Mouse (Mus musculus): ENCODE results near the gene Sesn1. TPM values are rescaled to one million over a fixed set of nuclear protein-coding genes. Genes with fewer than 3 reads are reported as not detected.
A peak's percentile ranks its signal among the peaks of the same experiment; 100 is the strongest.

Sesn1 gene
- polyA plus RNA-seq, 1 experiment from 2014 or later: 41.2 TPM

DNA sequence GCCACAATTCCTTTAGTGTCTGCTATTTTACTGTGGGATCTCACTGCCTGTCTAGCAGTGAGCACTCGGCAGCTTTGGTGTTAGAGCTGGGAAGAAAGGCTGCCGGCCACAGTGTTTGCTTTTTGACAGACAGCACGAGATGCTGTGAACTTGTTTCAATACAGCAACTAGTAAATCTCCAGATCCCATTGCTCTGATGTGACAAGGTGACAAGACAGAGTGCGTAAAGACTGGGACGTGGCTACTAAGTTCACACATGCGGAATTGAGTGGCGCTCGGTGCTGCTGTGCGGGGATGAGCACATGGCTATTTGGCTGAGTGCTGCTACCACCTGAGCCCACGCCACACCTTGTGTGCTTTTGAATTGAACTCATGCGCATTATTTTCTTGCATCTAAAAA, 97.7 kb downstream of the Sesn1 start:
- Histone ChIP-seq H3K9ac (ENCODE audit: low read depth, low read length) (no peak overlapping the region), H3K27me3 (replicated peaks; ENCODE audit: control insufficient read depth, insufficient read depth, low read length) (no peaks in the 10 kb centered on the region), H3K4me1 (ENCODE audit: control insufficient read depth, insufficient read depth, low read depth, low read length) (no peaks in the 10 kb centered on the region), H3K4me2 (ENCODE audit: low read length) (no peak overlapping the region), H3K27ac (ENCODE audit: low read depth, low read length) (no peak overlapping the region), H3K36me3 (ENCODE audit: control insufficient read depth, insufficient read depth, low read length) (peaks cover 28% of the 10 kb centered on the region), H3K4me3 (ENCODE audit: low read length) (no peak overlapping the region), H3K9me3 (ENCODE audit: control insufficient read depth, low read length) (no peaks in the 10 kb centered on the region)
- WGBS: 68% methylated on average over 11 of the region's 11 CpGs
- no peak for ATAC-seq

DNA sequence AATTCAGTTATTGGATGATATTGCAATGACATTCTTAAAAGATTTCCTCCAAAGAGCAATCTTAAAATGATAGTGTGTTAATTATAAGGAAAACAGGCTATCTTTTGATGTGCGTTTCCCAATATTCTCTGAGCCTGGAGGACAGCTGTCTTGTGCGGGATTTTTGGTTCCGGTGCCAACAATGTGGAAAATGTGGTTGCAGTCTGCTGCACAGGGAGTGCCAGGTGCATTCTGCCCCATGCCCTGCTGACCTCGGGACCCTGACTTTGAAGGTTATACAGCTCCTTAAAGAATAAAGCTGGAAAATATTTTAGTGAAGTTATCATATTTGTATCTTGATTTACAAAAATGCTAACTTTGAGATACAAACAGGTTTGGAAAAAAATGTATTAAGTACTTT, 98.2 kb downstream of the Sesn1 start:
- H3K36me3 ChIP-seq (ENCODE audit: control insufficient read depth, insufficient read depth, low read length): peaks cover 27% of the 10 kb centered on the region
- no peak for ATAC-seq

DNA sequence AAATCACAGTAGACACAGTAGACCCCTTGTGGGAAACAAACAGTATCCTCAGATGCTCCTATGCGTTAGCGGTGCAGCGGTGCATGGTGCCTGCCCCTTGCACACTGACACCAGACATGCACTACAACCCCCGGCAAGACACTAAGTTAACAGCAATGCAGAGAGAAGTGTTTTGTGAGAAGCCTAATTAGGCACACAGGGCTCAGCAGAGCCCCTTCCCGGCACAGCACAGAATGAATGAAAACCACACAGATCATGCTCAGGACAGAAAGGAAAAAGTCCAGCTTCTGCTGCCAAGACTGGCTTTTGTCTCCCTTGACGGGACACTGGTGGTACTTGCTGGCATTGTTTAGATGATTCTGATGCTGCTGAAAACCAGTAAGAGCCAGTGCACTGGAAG, 99.2 kb downstream of the Sesn1 start:
- H3K4me2 ChIP-seq (ENCODE audit: low read length): no peak overlapping the region
- H3K9me3 ChIP-seq (ENCODE audit: control insufficient read depth, low read length): no peaks in the 10 kb centered on the region
- 44% methylated on average over 6 of the region's 6 CpGs for WGBS
- H3K27me3 ChIP-seq (replicated peaks; ENCODE audit: control insufficient read depth, insufficient read depth, low read length): no peaks in the 10 kb centered on the region
- no peak overlapping the region for H3K4me3 ChIP-seq (ENCODE audit: low read length)
- no peak overlapping the region for H3K9ac ChIP-seq (ENCODE audit: low read depth, low read length)
- H3K4me1 ChIP-seq (ENCODE audit: control insufficient read depth, insufficient read depth, low read depth, low read length): no peaks in the 10 kb centered on the region
- peaks cover 22% of the 10 kb centered on the region for H3K36me3 ChIP-seq (ENCODE audit: control insufficient read depth, insufficient read depth, low read length)
- peak; percentile 61 for ATAC-seq
- no peak overlapping the region for H3K27ac ChIP-seq (ENCODE audit: low read depth, low read length)

More for the DNA sequence above, 98.2 kb downstream of the Sesn1 start:
- Histone ChIP-seq H3K4me1 (ENCODE audit: control insufficient read depth, insufficient read depth, low read depth, low read length) (no peaks in the 10 kb centered on the region), H3K9ac (ENCODE audit: low read depth, low read length) (no peak overlapping the region), H3K9me3 (ENCODE audit: control insufficient read depth, low read length) (no peaks in the 10 kb centered on the region), H3K4me3 (ENCODE audit: low read length) (no peak overlapping the region), H3K27me3 (replicated peaks; ENCODE audit: control insufficient read depth, insufficient read depth, low read length) (no peaks in the 10 kb centered on the region), H3K27ac (ENCODE audit: low read depth, low read length) (no peak overlapping the region), H3K4me2 (ENCODE audit: low read length) (no peak overlapping the region)
- 68% methylated on average over 4 of the region's 4 CpGs for WGBS

DNA sequence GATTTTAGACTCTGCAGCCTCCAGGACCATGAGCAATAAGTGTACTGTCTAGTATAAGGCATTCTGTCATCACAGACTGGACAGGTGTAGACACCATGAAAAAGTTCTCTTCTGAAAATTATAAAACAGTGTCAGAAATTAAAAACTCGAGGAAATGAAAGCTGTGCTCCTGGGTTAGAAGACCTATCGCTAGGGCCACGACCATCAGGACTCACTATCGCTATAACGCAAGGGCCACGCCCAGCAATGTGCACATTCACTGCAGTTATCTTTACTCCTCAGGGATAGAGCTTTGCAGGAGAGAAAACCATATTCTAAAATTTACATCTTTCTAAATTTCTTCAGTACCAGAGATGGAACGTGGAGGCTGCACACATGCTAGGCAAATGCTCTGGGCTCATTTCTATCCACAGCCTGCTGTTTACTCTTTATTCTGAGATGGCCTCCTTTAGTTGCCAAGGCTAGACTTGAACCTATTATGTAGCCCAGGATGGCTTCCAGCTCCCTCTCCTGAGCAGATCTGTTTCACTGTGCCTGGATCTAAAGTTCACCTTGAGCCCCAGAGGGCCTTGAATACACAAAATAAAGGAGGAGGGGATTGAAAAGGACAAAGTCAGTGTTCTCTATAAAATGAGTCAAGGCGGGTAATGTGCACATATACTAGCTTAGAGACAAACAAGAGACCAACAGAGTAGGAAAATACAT, 102.7 kb downstream of the Sesn1 start:
- H3K4me1 ChIP-seq (ENCODE audit: control insufficient read depth, insufficient read depth, low read depth, low read length): no peaks in the 10 kb centered on the region
- H3K27ac ChIP-seq (ENCODE audit: low read depth, low read length): no peak overlapping the region
- H3K4me3 ChIP-seq (ENCODE audit: low read length): no peak overlapping the region
- H3K36me3 ChIP-seq (ENCODE audit: control insufficient read depth, insufficient read depth, low read length): 0 out of 2 replicates have a peak, but pooled peaks cover 2% of the 10 kb centered on the region
- H3K9ac ChIP-seq (ENCODE audit: low read depth, low read length): no peak overlapping the region
- no peak overlapping the region for H3K4me2 ChIP-seq (ENCODE audit: low read length)
- H3K27me3 ChIP-seq (replicated peaks; ENCODE audit: control insufficient read depth, insufficient read depth, low read length): no peaks in the 10 kb centered on the region
- no peak for ATAC-seq
- no peaks in the 10 kb centered on the region for H3K9me3 ChIP-seq (ENCODE audit: control insufficient read depth, low read length)
- WGBS: 92% methylated on average over 8 of the region's 8 CpGs

DNA sequence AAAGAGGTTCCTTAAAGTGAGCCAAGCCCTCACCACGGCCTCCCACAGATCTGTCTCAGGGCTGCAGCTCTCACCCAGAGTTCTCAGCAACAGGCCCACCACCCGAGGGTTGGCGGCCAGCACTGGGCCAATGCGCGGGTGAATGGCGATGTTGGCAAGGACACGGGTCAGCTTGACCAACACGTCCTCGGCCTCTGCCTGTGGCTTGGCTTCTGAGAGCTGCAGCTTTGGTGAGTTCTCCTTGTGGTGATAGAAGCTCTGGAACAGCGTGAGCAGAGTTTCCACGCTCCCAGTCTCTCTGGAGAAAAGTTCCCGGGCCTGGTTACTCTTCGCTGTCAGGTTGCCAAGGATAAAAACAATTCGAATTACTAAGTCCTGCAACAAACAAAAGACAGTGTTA, 117.0 kb downstream of the Sesn1 start:
- H3K36me3 ChIP-seq (ENCODE audit: control insufficient read depth, insufficient read depth, low read length): no peaks in the 10 kb centered on the region
- no peak overlapping the region for H3K4me3 ChIP-seq (ENCODE audit: low read length)
- 62% methylated on average over 14 of the region's 14 CpGs for WGBS
- no peaks in the 10 kb centered on the region for H3K27me3 ChIP-seq (replicated peaks; ENCODE audit: control insufficient read depth, insufficient read depth, low read length)
- H3K4me2 ChIP-seq (ENCODE audit: low read length): no peak overlapping the region
- peaks cover 1% of the 10 kb centered on the region for H3K4me1 ChIP-seq (ENCODE audit: control insufficient read depth, insufficient read depth, low read depth, low read length)
- ATAC-seq: peak; percentile 67; the same call in 1 of the 2 replicates
- no peak overlapping the region for H3K9ac ChIP-seq (ENCODE audit: low read depth, low read length)
- H3K9me3 ChIP-seq (ENCODE audit: control insufficient read depth, low read length): no peaks in the 10 kb centered on the region
- no peak overlapping the region for H3K27ac ChIP-seq (ENCODE audit: low read depth, low read length)

DNA sequence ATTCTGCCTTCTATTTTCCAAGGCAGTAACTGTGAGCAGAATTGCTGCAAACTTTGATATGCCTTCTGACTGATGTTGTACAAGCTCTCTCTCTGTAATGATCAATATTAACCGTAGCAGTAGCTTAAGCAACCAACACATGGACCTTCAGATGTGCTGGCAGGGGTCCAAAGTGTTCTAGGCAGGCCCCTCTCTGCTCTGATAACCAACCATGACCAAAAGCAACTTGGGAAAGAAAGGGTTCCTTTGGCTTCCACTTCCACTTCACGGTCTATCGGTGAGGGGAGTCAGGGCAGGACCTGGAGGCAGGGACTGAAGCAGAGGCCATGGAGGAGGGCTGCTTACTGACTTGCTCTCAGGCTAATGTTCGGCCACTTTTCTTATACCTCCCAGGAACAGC, 121.2 kb downstream of the Sesn1 start:
- 35% methylated on average over 4 of the region's 4 CpGs for WGBS

DNA sequence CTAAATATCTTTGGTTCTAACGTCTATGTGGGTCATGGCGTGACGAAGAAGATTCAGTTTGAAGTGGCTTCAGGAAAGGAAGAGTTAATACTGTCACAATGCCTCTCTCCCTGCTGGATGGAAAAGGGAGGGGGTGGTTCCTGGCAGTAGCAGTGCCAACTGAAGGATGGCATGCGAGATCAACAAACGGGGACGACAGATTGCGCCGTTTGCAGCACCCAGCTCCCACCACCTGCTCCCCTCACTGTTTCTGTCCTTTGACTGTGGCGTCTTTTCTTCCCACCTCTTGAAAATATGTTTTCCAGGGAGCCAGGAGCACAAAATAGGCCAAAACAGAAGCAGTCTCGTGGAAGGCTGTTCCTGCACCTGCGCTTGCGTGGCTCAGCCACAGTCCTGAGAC, 122.2 kb downstream of the Sesn1 start:
- Histone ChIP-seq H3K27me3 (replicated peaks; ENCODE audit: control insufficient read depth, insufficient read depth, low read length) (no peaks in the 10 kb centered on the region), H3K9me3 (ENCODE audit: control insufficient read depth, low read length) (no peaks in the 10 kb centered on the region), H3K4me3 (ENCODE audit: low read length) (no peak overlapping the region), H3K4me1 (ENCODE audit: control insufficient read depth, insufficient read depth, low read depth, low read length) (peaks cover 33% of the 10 kb centered on the region), H3K9ac (ENCODE audit: low read depth, low read length) (peak overlapping the region; percentile 2; the same call in 1 of the 2 replicates), H3K4me2 (ENCODE audit: low read length) (peak overlapping the region; percentile 14), H3K27ac (ENCODE audit: low read depth, low read length) (peak overlapping the region; percentile 69), H3K36me3 (ENCODE audit: control insufficient read depth, insufficient read depth, low read length) (no peaks in the 10 kb centered on the region)
- no peak; the same call in 1 of the 2 replicates for ATAC-seq
- WGBS: 42% methylated on average over 12 of the region's 12 CpGs

More for the DNA sequence above, 121.2 kb downstream of the Sesn1 start:
- Histone ChIP-seq H3K36me3 (ENCODE audit: control insufficient read depth, insufficient read depth, low read length) (no peaks in the 10 kb centered on the region), H3K9me3 (ENCODE audit: control insufficient read depth, low read length) (no peaks in the 10 kb centered on the region), H3K27me3 (replicated peaks; ENCODE audit: control insufficient read depth, insufficient read depth, low read length) (no peaks in the 10 kb centered on the region), H3K27ac (ENCODE audit: low read depth, low read length) (no peak overlapping the region), H3K4me3 (ENCODE audit: low read length) (no peak overlapping the region), H3K4me2 (ENCODE audit: low read length) (no peak overlapping the region), H3K4me1 (ENCODE audit: control insufficient read depth, insufficient read depth, low read depth, low read length) (peaks cover 27% of the 10 kb centered on the region), H3K9ac (ENCODE audit: low read depth, low read length) (no peak overlapping the region)
- no peak for ATAC-seq

DNA sequence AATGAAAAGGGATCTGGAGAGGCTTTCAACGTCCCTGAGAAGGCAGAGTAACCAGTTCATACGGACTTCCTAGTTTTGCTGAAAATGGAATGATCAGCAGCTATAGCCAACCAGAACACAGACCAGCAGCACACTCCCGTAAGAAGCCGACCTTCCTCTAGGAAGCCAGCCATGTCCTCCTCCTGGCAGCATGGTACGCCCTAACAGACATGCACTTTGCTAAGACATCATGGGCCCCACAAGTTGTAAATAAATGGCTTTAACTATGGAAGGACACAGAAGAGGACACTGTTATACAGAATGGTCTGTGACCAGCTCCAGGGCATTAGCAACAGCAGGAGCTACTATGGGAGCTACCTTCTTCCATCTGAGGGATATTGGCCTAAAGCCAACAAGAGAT, 123.2 kb downstream of the Sesn1 start:
- no peak overlapping the region for H3K9ac ChIP-seq (ENCODE audit: low read depth, low read length)
- 74% methylated on average over 5 of the region's 5 CpGs for WGBS
- no peaks in the 10 kb centered on the region for H3K36me3 ChIP-seq (ENCODE audit: control insufficient read depth, insufficient read depth, low read length)
- H3K4me1 ChIP-seq (ENCODE audit: control insufficient read depth, insufficient read depth, low read depth, low read length): peaks cover 33% of the 10 kb centered on the region
- ATAC-seq: no peak
- H3K9me3 ChIP-seq (ENCODE audit: control insufficient read depth, low read length): no peaks in the 10 kb centered on the region
- no peak overlapping the region for H3K4me2 ChIP-seq (ENCODE audit: low read length)
- no peaks in the 10 kb centered on the region for H3K27me3 ChIP-seq (replicated peaks; ENCODE audit: control insufficient read depth, insufficient read depth, low read length)
- no peak overlapping the region for H3K4me3 ChIP-seq (ENCODE audit: low read length)
- H3K27ac ChIP-seq (ENCODE audit: low read depth, low read length): no peak overlapping the region

DNA sequence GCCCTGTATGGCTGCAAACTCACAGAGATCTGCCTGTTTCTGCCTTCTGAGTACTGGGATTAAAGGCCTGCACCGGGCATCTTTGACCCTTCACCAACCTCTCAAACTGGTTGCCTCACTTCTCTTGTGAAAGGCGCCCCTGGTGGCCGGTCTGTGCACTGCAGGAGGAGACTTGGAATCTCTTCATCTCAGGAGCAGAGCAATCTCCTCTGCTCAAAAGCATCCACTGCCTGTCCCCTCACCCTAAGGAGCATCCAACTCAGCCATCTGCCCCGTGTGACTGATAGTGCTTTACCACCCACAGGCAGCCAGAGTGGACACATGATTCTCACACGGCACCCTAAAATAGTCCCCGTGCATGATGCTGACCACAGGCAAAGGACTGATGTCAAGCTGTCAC, 123.8 kb downstream of the Sesn1 start:
- no peak for ATAC-seq
- Histone ChIP-seq H3K9ac (ENCODE audit: low read depth, low read length) (no peak overlapping the region), H3K4me3 (ENCODE audit: low read length) (no peak overlapping the region), H3K4me1 (ENCODE audit: control insufficient read depth, insufficient read depth, low read depth, low read length) (peaks cover 33% of the 10 kb centered on the region), H3K27ac (ENCODE audit: low read depth, low read length) (peak overlapping the region; percentile 4; the same call in 1 of the 2 replicates), H3K9me3 (ENCODE audit: control insufficient read depth, low read length) (no peaks in the 10 kb centered on the region), H3K27me3 (replicated peaks; ENCODE audit: control insufficient read depth, insufficient read depth, low read length) (no peaks in the 10 kb centered on the region), H3K4me2 (ENCODE audit: low read length) (no peak overlapping the region), H3K36me3 (ENCODE audit: control insufficient read depth, insufficient read depth, low read length) (no peaks in the 10 kb centered on the region)
- WGBS: 63% methylated on average over 6 of the region's 6 CpGs
